Mouse (Mus musculus) forebrain, embryonic 13.5 days (tissue): ENCODE results near the gene Rgcc. TPM values are rescaled to one million over a fixed set of nuclear protein-coding genes. Genes with fewer than 3 reads are reported as not detected.
A peak's percentile ranks its signal among the peaks of the same experiment; 100 is the strongest.

Experiments
- ATAC-seq: fragments of 200-750 bp; cut with Nextera tagmentation; 2 replicates; pipeline ENCODE4 v1.8.0; 2017
- H3K27ac ChIP-seq: fragments of 300-500 bp; sonication (generic); 2 replicates; pipeline ENCODE4 v1.5.1; 2015; ENCODE audit warnings: inconsistent platforms, mild to moderate bottlenecking, moderate library complexity
- H3K27me3 ChIP-seq: fragments of 300-500 bp; sonication (generic); 2 replicates; pipeline ENCODE4 v1.6.1; 2015; ENCODE audit warnings: mild to moderate bottlenecking, inconsistent platforms
- H3K36me3 ChIP-seq: fragments of 300-500 bp; sonication (generic); 2 replicates; pipeline ENCODE4 v1.6.1; 2015; ENCODE audit warnings: mild to moderate bottlenecking, inconsistent platforms; ENCODE audit not compliant: poor library complexity, severe bottlenecking
- H3K4me1 ChIP-seq: fragments of 300-500 bp; sonication (generic); 2 replicates; pipeline ENCODE4 v1.6.1; 2015; ENCODE audit warnings: inconsistent platforms
- H3K4me2 ChIP-seq: fragments of 300-500 bp; sonication (generic); 2 replicates; pipeline ENCODE4 v1.6.1; 2015; ENCODE audit warnings: inconsistent platforms, mild to moderate bottlenecking, moderate library complexity
- H3K4me3 ChIP-seq: fragments of 300-500 bp; sonication (generic); 2 replicates; pipeline ENCODE4 v1.5.1; 2015; ENCODE audit warnings: mild to moderate bottlenecking, inconsistent platforms
- H3K9ac ChIP-seq: fragments of 300-500 bp; sonication (generic); 2 replicates; pipeline ENCODE4 v1.6.1; 2015; ENCODE audit warnings: mild to moderate bottlenecking, inconsistent platforms
- H3K9me3 ChIP-seq: fragments of 300-500 bp; sonication (generic); replicated peaks from 2 replicates; pipeline ENCODE4 v1.6.1; 2016; ENCODE audit warnings: inconsistent platforms
- WGBS: fragments of 180-500 bp; shearing (Covaris S2); methylation state at CpG from one replicate; pipeline ENCODE4 v1.1.7; 2015; 5-methylcytosine and 5-hydroxymethylcytosine counted together
- polyA plus RNA-seq: library from polyadenylated mRNA; unstranded; fragments of >200 nt; fragmentation: Nextera tagmentation; extraction: Ambion mirVana; gene quantifications from 2 replicates; pipeline ENCODE4 v1.2.1, GENCODE M21; 2015

The Rgcc gene
- polyA plus RNA-seq, 1 experiment from 2014 or later: 106 TPM

GRCm38 (mm10) chr14:79256656-79257055, 44.8 kb downstream of the Rgcc start:
- no peak overlapping the region for H3K4me3 ChIP-seq
- H3K36me3 ChIP-seq: no peaks in the 10 kb centered on the region
- no peak overlapping the region for H3K4me2 ChIP-seq
- H3K4me1 ChIP-seq: no peaks in the 10 kb centered on the region
- ATAC-seq: no peak
- no peak overlapping the region for H3K9ac ChIP-seq
- no peak overlapping the region for H3K27ac ChIP-seq
- WGBS: 89% methylated on average over 5 of the region's 5 CpGs
- no peaks in the 10 kb centered on the region for H3K27me3 ChIP-seq
- no peaks in the 10 kb centered on the region for H3K9me3 ChIP-seq

DNA sequence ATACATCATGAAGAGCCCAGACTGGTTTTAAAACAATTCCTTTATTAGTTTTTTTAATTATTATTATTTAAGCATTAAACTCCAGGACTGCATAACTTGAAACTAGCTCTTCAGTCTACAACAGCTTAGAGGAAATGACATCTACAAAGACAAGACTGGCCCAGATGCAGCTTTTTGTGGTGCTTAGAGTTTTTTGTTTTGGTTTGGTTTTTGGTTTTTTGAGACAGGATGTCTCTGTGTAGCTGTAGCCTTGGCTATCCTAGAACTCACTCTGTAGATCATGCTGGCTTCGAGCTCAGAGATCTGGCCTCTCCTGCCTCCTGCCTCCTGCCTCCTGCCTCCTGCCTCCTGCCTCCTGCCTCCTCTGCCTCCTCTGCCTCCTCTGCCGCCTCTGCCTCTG, 45.7 kb downstream of the Rgcc start:
- no peak overlapping the region for H3K4me2 ChIP-seq
- H3K4me3 ChIP-seq: no peak overlapping the region
- no peak for ATAC-seq
- 86% methylated on average over 2 of the region's 2 CpGs for WGBS
- no peaks in the 10 kb centered on the region for H3K9me3 ChIP-seq
- H3K4me1 ChIP-seq: no peaks in the 10 kb centered on the region
- no peaks in the 10 kb centered on the region for H3K36me3 ChIP-seq
- no peak overlapping the region for H3K9ac ChIP-seq
- H3K27ac ChIP-seq: no peak overlapping the region
- H3K27me3 ChIP-seq: no peaks in the 10 kb centered on the region

- H3K9me3 ChIP-seq: no peaks in the 10 kb centered on the region
Observed at GRCm38 (mm10) chr14:79251727-79252285, 49.6 kb downstream of the Rgcc start.

GRCm38 (mm10) chr14:79244571-79244970, 56.9 kb downstream of the Rgcc start:
- Histone ChIP-seq H3K9me3 (peaks cover 5% of the 10 kb centered on the region; the same call in 1 of the 2 replicates), H3K4me2 (no peak overlapping the region), H3K27me3 (no peaks in the 10 kb centered on the region), H3K4me1 (peaks cover 3% of the 10 kb centered on the region; the same call in 1 of the 2 replicates), H3K4me3 (no peak overlapping the region), H3K36me3 (no peaks in the 10 kb centered on the region), H3K9ac (no peak overlapping the region), H3K27ac (no peak overlapping the region)
- 0 out of 2 replicates have a peak, but pooled peaks have one; percentile 50 for ATAC-seq
- WGBS: 59% methylated on average over 3 of the region's 3 CpGs

More at GRCm38 (mm10) chr14:79251727-79252285, 49.6 kb downstream of the Rgcc start:
- no peak overlapping the region for H3K4me3 ChIP-seq
- 85% methylated on average over 5 of the region's 5 CpGs for WGBS
- H3K4me1 ChIP-seq: no peaks in the 10 kb centered on the region
- no peaks in the 10 kb centered on the region for H3K36me3 ChIP-seq
- H3K4me2 ChIP-seq: no peak overlapping the region
- H3K9ac ChIP-seq: no peak overlapping the region
- ATAC-seq: no peak
- no peaks in the 10 kb centered on the region for H3K27me3 ChIP-seq
- H3K27ac ChIP-seq: no peak overlapping the region

GRCm38 (mm10) chr14:79243038-79243883, 58.2 kb downstream of the Rgcc start:
- H3K27ac ChIP-seq: no peak overlapping the region
- peaks cover 3% of the 10 kb centered on the region; the same call in 1 of the 2 replicates for H3K4me1 ChIP-seq
- WGBS: 69% methylated on average over 12 of the region's 12 CpGs
- no peak overlapping the region for H3K4me3 ChIP-seq
- no peak overlapping the region for H3K4me2 ChIP-seq
- no peaks in the 10 kb centered on the region for H3K27me3 ChIP-seq
- peak; percentile 20; the same call in 1 of the 2 replicates for ATAC-seq
- no peak overlapping the region for H3K9ac ChIP-seq
- peaks cover 5% of the 10 kb centered on the region; the same call in 1 of the 2 replicates for H3K9me3 ChIP-seq
- no peaks in the 10 kb centered on the region for H3K36me3 ChIP-seq

- ATAC-seq: no peak
- Histone ChIP-seq H3K4me1 (peaks cover 3% of the 10 kb centered on the region; the same call in 1 of the 2 replicates), H3K4me2 (no peak overlapping the region), H3K27me3 (no peaks in the 10 kb centered on the region), H3K9me3 (peaks cover 5% of the 10 kb centered on the region; the same call in 1 of the 2 replicates), H3K9ac (no peak overlapping the region), H3K27ac (no peak overlapping the region), H3K4me3 (no peak overlapping the region), H3K36me3 (no peaks in the 10 kb centered on the region)
Observed at GRCm38 (mm10) chr14:79242386-79242720, 59.1 kb downstream of the Rgcc start.

DNA sequence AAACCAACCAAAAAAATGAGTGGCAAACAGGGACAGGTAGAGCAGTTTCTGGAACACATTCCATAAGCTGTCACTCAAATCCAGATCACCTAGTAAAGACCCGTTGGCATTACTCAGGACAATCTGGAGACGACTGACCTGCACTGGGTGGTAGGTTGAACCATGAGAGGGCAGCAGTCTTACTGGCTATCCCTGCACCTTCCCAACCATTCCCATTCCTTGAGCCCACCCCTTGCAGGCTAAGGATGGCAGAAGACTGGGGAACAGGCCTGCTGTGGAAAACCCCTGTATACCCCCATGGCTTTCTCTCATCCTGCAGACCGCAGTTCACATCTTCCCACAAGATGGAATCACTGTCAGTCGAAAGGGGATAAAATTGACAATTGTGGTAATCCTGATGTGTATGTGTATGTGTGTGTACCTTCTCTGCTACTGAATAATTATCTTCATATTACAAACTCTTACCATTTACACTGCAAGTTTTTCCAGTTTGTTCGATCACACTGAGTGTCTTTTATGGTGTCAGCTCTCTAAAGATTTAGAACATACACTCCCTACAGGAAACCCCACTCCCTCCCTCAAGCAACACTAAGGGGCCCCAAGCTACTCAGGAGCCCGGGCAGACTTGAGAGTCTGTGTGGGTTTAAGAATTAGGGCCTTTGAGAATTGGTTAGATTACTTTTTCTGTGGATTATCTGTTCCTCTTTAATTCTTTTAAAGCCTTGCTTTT, 59.6 kb downstream of the Rgcc start:
- H3K4me1 ChIP-seq: peaks cover 3% of the 10 kb centered on the region; the same call in 1 of the 2 replicates
- H3K27me3 ChIP-seq: no peaks in the 10 kb centered on the region
- no peak overlapping the region for H3K9ac ChIP-seq
- no peak overlapping the region for H3K4me3 ChIP-seq
- 80% methylated on average over 6 of the region's 6 CpGs for WGBS
- no peaks in the 10 kb centered on the region for H3K36me3 ChIP-seq
- no peak overlapping the region for H3K27ac ChIP-seq
- peaks cover 5% of the 10 kb centered on the region; the same call in 1 of the 2 replicates for H3K9me3 ChIP-seq
- H3K4me2 ChIP-seq: no peak overlapping the region
- no peak for ATAC-seq

GRCm38 (mm10) chr14:79241057-79241570, 60.3 kb downstream of the Rgcc start:
- peaks cover 6% of the 10 kb centered on the region; the same call in 1 of the 2 replicates for H3K4me1 ChIP-seq
- H3K36me3 ChIP-seq: no peaks in the 10 kb centered on the region
- no peak overlapping the region for H3K4me2 ChIP-seq
- H3K27me3 ChIP-seq: no peaks in the 10 kb centered on the region
- no peak overlapping the region for H3K9ac ChIP-seq
- ATAC-seq: no peak
- H3K9me3 ChIP-seq: peaks cover 5% of the 10 kb centered on the region; the same call in 1 of the 2 replicates
- WGBS: 89% methylated on average over 4 of the region's 4 CpGs
- H3K27ac ChIP-seq: no peak overlapping the region
- no peak overlapping the region for H3K4me3 ChIP-seq

GRCm38 (mm10) chr14:79239402-79239801, 62.0 kb downstream of the Rgcc start:
- H3K27ac ChIP-seq: no peak overlapping the region
- H3K27me3 ChIP-seq: no peaks in the 10 kb centered on the region
- no peak overlapping the region for H3K4me3 ChIP-seq
- peaks cover 5% of the 10 kb centered on the region; the same call in 1 of the 2 replicates for H3K9me3 ChIP-seq
- no peak overlapping the region for H3K4me2 ChIP-seq
- no peak overlapping the region for H3K9ac ChIP-seq
- ATAC-seq: no peak
- peaks cover 6% of the 10 kb centered on the region; the same call in 1 of the 2 replicates for H3K4me1 ChIP-seq
- no peaks in the 10 kb centered on the region for H3K36me3 ChIP-seq
- WGBS: 92% methylated on average over 12 of the region's 12 CpGs
